Comparison of ENCODE assay signal across 11 mouse cellular contexts in genomic region chr12:111134791-111135733, GRCm38 (mm10). TPM values are rescaled to one million over a fixed set of nuclear protein-coding genes. Genes with fewer than 3 reads are reported as not detected.
DNase-seq lines count a peak whose midpoint lies in the region; ATAC-seq and TF ChIP-seq lines count a peak whose summit lies in the region.
"Had no signal": no experiment of that assay in that cellular context is flagged by ENCODE, and none has a peak within 500 bp of the region (broad histone marks: within the 10 kb centered on the region; RNA-seq: fewer than 3 reads in every experiment).

No protein-coding gene starts in this region.

- no peaks in the 10 kb centered on the region for H3K36me3 ChIP-seq in kidney, embryonic 14.5 days (ENCODE audit: control insufficient read depth, insufficient read depth, low read length)

- 67% methylated on average over 19 of the region's 19 CpGs for WGBS in kidney, embryonic 14.5 days
- 27% methylated on average over 19 of the region's 19 CpGs for WGBS in cerebellum, adult 2 months

- no peak overlapping the region for H3K9ac ChIP-seq in kidney, embryonic 14.5 days (ENCODE audit: low read depth, low read length)

- no peak for TF ChIP-seq CTCF in cerebellum, adult 2 months (IDR thresholded peaks at IDR 0.05; ENCODE audit: borderline replicate concordance, insufficient read depth, low read depth, low read length)

- ATAC-seq in kidney, embryonic 14.5 days (ENCODE audit: low FRiP score, low TSS enrichment): no peak

- H3K27me3 ChIP-seq in kidney, embryonic 14.5 days (ENCODE audit: control insufficient read depth, insufficient read depth, low read length): no peaks in the 10 kb centered on the region
- no peaks in the 10 kb centered on the region for H3K27me3 ChIP-seq in cerebellum, adult 2 months (ENCODE audit: control insufficient read depth, insufficient read depth, low read length)

- H3K9me3 ChIP-seq in kidney, embryonic 14.5 days (ENCODE audit: control insufficient read depth, low read length): no peaks in the 10 kb centered on the region

- DNase-seq in kidney, adult 18-20 months: peak; percentile 9
- DNase-seq in cerebellum, adult 2 months: peak; percentile 37 to 50
- peak; percentile 44 to 49 for DNase-seq in heart, adult 18-20 months
- DNase-seq in layer of hippocampus, postnatal 10 days (ENCODE audit: low spot score in 2 of 2): peak; percentile 37 to 58
- DNase-seq in thymus, postnatal 25 days: no peak
- DNase-seq in urinary bladder, postnatal 14 days (ENCODE audit: low spot score): no peak
- no peak for DNase-seq in retina, embryonic 14.5 days (ENCODE audit: low spot score)

- no peaks in the 10 kb centered on the region for H3K4me1 ChIP-seq in kidney, embryonic 14.5 days (ENCODE audit: control insufficient read depth, insufficient read depth, low read length)
- peaks cover 8% of the 10 kb centered on the region for H3K4me1 ChIP-seq in cerebellum, adult 2 months (ENCODE audit: control insufficient read depth, insufficient read depth, low read length)

- no peak for TF ChIP-seq POLR2A in cerebellum, adult 2 months (IDR thresholded peaks at IDR 0.05; ENCODE audit: borderline replicate concordance, insufficient read depth, low read length)

- no peak overlapping the region for H3K4me2 ChIP-seq in kidney, embryonic 14.5 days (replicated peaks; ENCODE audit: low read depth, low read length)

- no peak overlapping the region for H3K27ac ChIP-seq in kidney, embryonic 14.5 days (ENCODE audit: low read depth, low read length)
- no peak overlapping the region for H3K27ac ChIP-seq in cerebellum, adult 2 months (ENCODE audit: insufficient read depth, low read length)
- H3K27ac ChIP-seq: macrophage had no signal

- no peak overlapping the region for H3K4me3 ChIP-seq in kidney, embryonic 14.5 days (ENCODE audit: low read length)
- H3K4me3 ChIP-seq in cerebellum, adult 2 months (replicated peaks; ENCODE audit: insufficient read depth, low read depth, low read length): no peak overlapping the region
- H3K4me3 ChIP-seq: erythroblast, embryonic 14.5 days had no signal

RNA-seq across cellular contexts. Expression of gene Traf3, which starts 31.1 kb away (rescaled TPM):
- polyA plus RNA-seq in kidney, embryonic 14.5 days (2014; fragmentation: Nextera tagmentation; extraction: Ambion mirVana): 12.5 and 14.0 TPM in 2 replicates
- 29.3 and 29.8 TPM in 2 replicates for polyA plus RNA-seq in cerebellum, adult 2 months (2012; rRNA removed)
- 10 to 100 TPM; 14.2 to 14.3 TPM for total RNA-seq in heart, adult 18-20 months (2021)
- 10 to 100 TPM; 94.1 to 99.9 TPM for total RNA-seq in layer of hippocampus, postnatal 10 days (2021)

RNA-seq across cellular contexts. Expression of gene 4930595D18Rik, which starts 49.2 kb away (rescaled TPM):
- polyA plus RNA-seq in kidney, embryonic 14.5 days (2014; fragmentation: Nextera tagmentation; extraction: Ambion mirVana): not detected in 2 replicates
- polyA plus RNA-seq in cerebellum, adult 2 months (2012; rRNA removed): not detected in 2 replicates
- not detected for total RNA-seq in heart, adult 18-20 months (2021)
- total RNA-seq in layer of hippocampus, postnatal 10 days (2021): not detected
- total RNA-seq: ES-E14 had no signal
- polyA plus RNA-seq: erythroblast, embryonic 14.5 days; macrophage had no signal

Comparison
In these comparisons a context has a peak if more than half of its experiments do, and no peak if none do; other contexts are left out.
1. DNase-seq: peak in kidney, adult 18-20 months (single experiment), cerebellum, adult 2 months (2 of 2), heart, adult 18-20 months (2 of 2) and layer of hippocampus, postnatal 10 days (2 of 2); none in thymus, postnatal 25 days (single experiment), urinary bladder, postnatal 14 days (single experiment) and retina, embryonic 14.5 days (single experiment).
2. RNA of gene Traf3, which starts 31.1 kb away (total RNA-seq): 94.1 to 99.9 TPM in layer of hippocampus, postnatal 10 days; 14.2 to 14.3 TPM in heart, adult 18-20 months; every median in the first group is over 4 times any median in the second.